Mouse (Mus musculus) stomach, postnatal 0 days (tissue): ENCODE measurements around the gene Mgat4a.

Experiments
- CTCF ChIP-seq: IDR thresholded peaks from 2 replicates; pipeline ENCODE4 v1.5.1; 2016; ENCODE audit warnings: antibody characterized with exemption, low read depth, mild to moderate bottlenecking, moderate library complexity
- EP300 ChIP-seq: optimal IDR thresholded peaks from 2 replicates; pipeline ENCODE3; 2016; ENCODE audit warnings: antibody characterized with exemption

DNA sequence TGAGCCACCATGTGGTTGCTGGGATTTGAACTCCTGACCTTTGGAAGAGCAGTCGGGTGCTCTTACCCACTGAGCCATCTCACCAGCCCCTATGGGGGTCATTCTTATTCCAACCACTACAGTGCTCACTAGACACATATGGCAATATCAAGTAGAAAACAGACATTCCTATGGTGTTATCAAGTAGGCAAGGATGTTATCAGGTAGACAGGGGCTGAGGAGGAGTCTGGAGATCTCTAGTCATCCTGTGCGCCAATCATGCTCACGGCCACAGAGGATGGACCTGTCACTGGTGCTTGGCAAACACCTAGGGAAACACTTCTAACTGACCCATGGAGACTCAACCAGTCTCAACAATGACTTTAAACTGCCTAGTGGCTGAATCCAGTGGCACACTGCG, 56.2 kb downstream of the Mgat4a start:
- TF ChIP-seq CTCF (no peak), EP300 (no peak)
